Mouse (Mus musculus): ENCODE data around the gene Gm49510. TPM values are rescaled to one million over a fixed set of nuclear protein-coding genes. Genes with fewer than 3 reads are reported as not detected.

Gm49510 gene
- polyA plus RNA-seq (2012; rRNA removed), result 0.04 and 0.13 TPM in 2 replicates

GRCm38 (mm10) chr15:78899409-78899739 is at the start of gene Gm49510:
TSS of gene Gm49510 (plus strand) at chr15:78899667.

GRCm38 (mm10) chr15:78855303-78855965 is 44.0 kb upstream of the Gm49510 start, which contains the start of gene Lgals2:
TSS of gene Lgals2 (minus strand) at chr15:78855529.

GRCm38 (mm10) chr15:78876991-78877809 is 22.3 kb upstream of the Gm49510 start, which contains the start of gene Gga1:
TSS of gene Gga1 (plus strand) at chr15:78877190.

GRCm38 (mm10) chr15:78899740-78900584 is 495 bp downstream of the Gm49510 start, which contains the start of gene Sh3bp1:
TSS of gene Sh3bp1 (plus strand) at chr15:78899768.

GRCm38 (mm10) chr15:78913632-78914090 is 14.2 kb downstream of the Gm49510 start, which contains the start of gene Pdxp:
TSS of gene Pdxp (plus strand) at chr15:78913919.

GRCm38 (mm10) chr15:78926021-78926919 is 26.8 kb downstream of the Gm49510 start, which contains the start of gene Lgals1:
TSS of gene Lgals1 (plus strand) at chr15:78926725.

GRCm38 (mm10) chr15:78934784-78935320 is 35.4 kb downstream of the Gm49510 start, which contains the start of gene Nol12:
TSS of gene Nol12 (plus strand) at chr15:78934933.

GRCm38 (mm10) chr15:78947657-78948056 is 48.2 kb downstream of the Gm49510 start, which contains the start of gene Triobp:
TSS of gene Triobp (plus strand) at chr15:78947724.

Other genes with a start within 250 kb of the Gm49510 start
- gene Elfn2, start 180.9 kb upstream of the Gm49510 start, polyA plus RNA-seq (2012; rRNA removed), result 0.09 and 0.11 TPM in 2 replicates
- gene Mfng, start 126.2 kb upstream of the Gm49510 start, polyA plus RNA-seq (2012; rRNA removed), result 4.8 and 6.4 TPM in 2 replicates
- gene Card10, start 96.6 kb upstream of the Gm49510 start, polyA plus RNA-seq (2012; rRNA removed), result 17.4 and 21.5 TPM in 2 replicates
- 95.3 and 99.7 TPM in 2 replicates for gene Cdc42ep1, start 57.0 kb upstream of the Gm49510 start, polyA plus RNA-seq (2012; rRNA removed)
- gene Lgals2, start 44.1 kb upstream of the Gm49510 start, polyA plus RNA-seq (2012; rRNA removed), result 1,065 and 1,817 TPM in 2 replicates
- 70.1 and 87.7 TPM in 2 replicates for gene Gga1, start 22.5 kb upstream of the Gm49510 start, polyA plus RNA-seq (2012; rRNA removed)
- 84.9 and 94.6 TPM in 2 replicates for gene Sh3bp1, start 101 bp downstream of the Gm49510 start, polyA plus RNA-seq (2012; rRNA removed)
- gene Pdxp, start 14.3 kb downstream of the Gm49510 start, polyA plus RNA-seq (2012; rRNA removed), result 4.0 and 6.7 TPM in 2 replicates
- gene Lgals1, start 27.1 kb downstream of the Gm49510 start, polyA plus RNA-seq (2012; rRNA removed), result 167 and 196 TPM in 2 replicates
- gene Nol12, start 35.3 kb downstream of the Gm49510 start, polyA plus RNA-seq (2012; rRNA removed), result 8.0 and 11.5 TPM in 2 replicates
- gene Triobp, start 48.1 kb downstream of the Gm49510 start, polyA plus RNA-seq (2012; rRNA removed), result 33.4 and 42.2 TPM in 2 replicates
- gene H1f0, start 128.8 kb downstream of the Gm49510 start, polyA plus RNA-seq (2012; rRNA removed), result 63.2 and 88.2 TPM in 2 replicates
- gene Galr3, start 142.2 kb downstream of the Gm49510 start, polyA plus RNA-seq (2012; rRNA removed), result 2.5 and 5.2 TPM in 2 replicates
- gene Ankrd54, start 163.2 kb downstream of the Gm49510 start, polyA plus RNA-seq (2012; rRNA removed), result 65.3 and 91.0 TPM in 2 replicates
- 56.8 and 56.9 TPM in 2 replicates for gene Eif3l, start 175.5 kb downstream of the Gm49510 start, polyA plus RNA-seq (2012; rRNA removed)
- gene Micall1, start 209.2 kb downstream of the Gm49510 start, polyA plus RNA-seq (2012; rRNA removed), result 15.1 and 17.8 TPM in 2 replicates
- 39.6 and 43.3 TPM in 2 replicates for gene Polr2f, start 241.3 kb downstream of the Gm49510 start, polyA plus RNA-seq (2012; rRNA removed)
- gene 1700088E04Rik, start 241.6 kb downstream of the Gm49510 start, polyA plus RNA-seq (2012; rRNA removed), result 1.8 and 2.7 TPM in 2 replicates